Mouse (Mus musculus) forebrain, embryonic 14.5 days (tissue): ENCODE measurements around the gene Akna. TPM values are rescaled to one million over a fixed set of nuclear protein-coding genes. Genes with fewer than 3 reads are reported as not detected.

Source experiments
- ATAC-seq: fragments of 200-750 bp; cut with Nextera tagmentation; 2 replicates; pipeline ENCODE4 v1.8.0; 2017; ENCODE audit warnings: mild to moderate bottlenecking, moderate library complexity
- DNase-seq: peaks from one replicate; pipeline ENCODE4 v3.0.0-alpha.2; 2015; ENCODE audit warnings: low spot score
- H3K27ac ChIP-seq: fragments of 300-500 bp; sonication (generic); 2 replicates; pipeline ENCODE4 v1.5.1; 2014; ENCODE audit warnings: low read depth, mild to moderate bottlenecking, control low read depth, low read length, moderate library complexity
- H3K27me3 ChIP-seq: fragments of 300-500 bp; sonication (generic); replicated peaks from 2 replicates; pipeline ENCODE4 v1.6.1; 2014; ENCODE audit warnings: low read length, control low read depth, mixed read lengths; ENCODE audit not compliant: control insufficient read depth, insufficient read depth
- H3K36me3 ChIP-seq: fragments of 300-500 bp; sonication (generic); 2 replicates; pipeline ENCODE4 v1.6.1; 2014; ENCODE audit warnings: low read length, control low read depth; ENCODE audit not compliant: control insufficient read depth, insufficient read depth
- H3K4me1 ChIP-seq: fragments of 300-500 bp; sonication (generic); 2 replicates; pipeline ENCODE4 v1.6.1; 2014; ENCODE audit warnings: antibody characterized with exemption, low read length, control low read depth; ENCODE audit not compliant: control insufficient read depth, insufficient read depth
- H3K4me2 ChIP-seq: fragments of 300-500 bp; sonication (generic); 2 replicates; pipeline ENCODE4 v1.6.1; 2014; ENCODE audit warnings: mild to moderate bottlenecking, control low read depth, low read length
- H3K4me3 ChIP-seq: fragments of 300-500 bp; sonication (generic); 2 replicates; pipeline ENCODE4 v1.5.1; 2014; ENCODE audit warnings: low read depth, low read length, control low read depth
- H3K9ac ChIP-seq: fragments of 300-500 bp; sonication (generic); 2 replicates; pipeline ENCODE4 v1.6.1; 2014; ENCODE audit warnings: mild to moderate bottlenecking, low read length, control low read depth, moderate library complexity
- H3K9me3 ChIP-seq: fragments of 300-500 bp; sonication (generic); replicated peaks from 2 replicates; pipeline ENCODE4 v1.6.1; 2016; ENCODE audit warnings: low read length, control low read depth, mixed read lengths; ENCODE audit not compliant: control insufficient read depth
- WGBS: fragments of 180-500 bp; shearing (Covaris S2); extraction: QIAGEN DNeasy Blood & Tissue Kit; methylation state at CpG from one replicate; pipeline ENCODE4 v1.1.7; 2014; 5-methylcytosine and 5-hydroxymethylcytosine counted together
- polyA plus RNA-seq: library from polyadenylated mRNA; unstranded; fragments of >200 nt; fragmentation: Nextera tagmentation; extraction: Ambion mirVana; gene quantifications from 2 replicates; pipeline ENCODE4 v1.2.1, GENCODE M21; 2014

Gene Akna
- polyA plus RNA-seq, 1 experiment from 2014 or later: 5.7 TPM

DNA sequence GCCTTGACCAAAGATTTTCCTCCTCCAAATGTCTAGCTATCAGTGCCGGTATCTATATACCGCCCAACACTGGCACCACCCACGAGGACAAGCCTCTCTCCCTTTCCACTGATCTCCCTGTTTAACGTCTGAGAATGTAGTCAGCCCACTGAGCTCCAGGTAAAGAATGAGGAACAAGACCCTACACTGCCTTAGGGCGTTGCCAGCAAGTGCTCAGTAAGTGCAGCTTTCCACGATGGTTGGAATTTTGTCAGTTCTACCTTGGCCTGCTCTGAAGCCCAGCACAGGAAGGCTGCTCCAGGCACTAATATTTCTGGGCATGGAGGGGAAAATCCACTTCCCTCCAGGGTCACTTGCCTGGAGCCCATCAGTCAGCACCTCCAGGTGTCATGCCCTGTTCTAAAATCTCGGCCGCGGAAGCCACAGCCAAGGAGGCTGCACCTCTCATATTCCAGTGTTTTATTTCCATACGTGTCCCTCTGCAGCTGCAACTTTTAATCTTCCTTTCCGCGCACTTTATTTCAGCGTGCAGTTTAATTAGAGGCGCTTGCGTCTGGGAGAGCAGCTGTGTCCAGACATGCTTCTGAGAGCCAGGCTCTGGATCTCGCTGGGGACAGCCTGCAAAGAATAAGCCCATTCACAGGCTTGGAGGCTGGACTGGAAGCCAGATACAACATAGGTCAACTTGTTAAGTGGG lies 34.1 kb upstream of the Akna start:
- ATAC-seq: peak; percentile 22; the same call in 1 of the 2 replicates
- H3K27ac ChIP-seq: peak overlapping the region; percentile 23; the same call in 1 of the 2 replicates
- DNase-seq: peak; percentile 44

GRCm38 (mm10) chr4:63435402-63435801 lies 32.2 kb upstream of the Akna start:
- no peak for ATAC-seq

More for the DNA sequence above, 34.1 kb upstream of the Akna start:
- 0 out of 2 replicates have a peak, but pooled peaks cover 4% of the 10 kb centered on the region for H3K4me1 ChIP-seq
- no peaks in the 10 kb centered on the region for H3K9me3 ChIP-seq
- H3K27me3 ChIP-seq: no peaks in the 10 kb centered on the region
- no peak overlapping the region for H3K9ac ChIP-seq
- no peak overlapping the region for H3K4me3 ChIP-seq
- H3K4me2 ChIP-seq: no peak overlapping the region
- no peaks in the 10 kb centered on the region for H3K36me3 ChIP-seq
- 78% methylated on average over 16 of the region's 16 CpGs for WGBS

DNA sequence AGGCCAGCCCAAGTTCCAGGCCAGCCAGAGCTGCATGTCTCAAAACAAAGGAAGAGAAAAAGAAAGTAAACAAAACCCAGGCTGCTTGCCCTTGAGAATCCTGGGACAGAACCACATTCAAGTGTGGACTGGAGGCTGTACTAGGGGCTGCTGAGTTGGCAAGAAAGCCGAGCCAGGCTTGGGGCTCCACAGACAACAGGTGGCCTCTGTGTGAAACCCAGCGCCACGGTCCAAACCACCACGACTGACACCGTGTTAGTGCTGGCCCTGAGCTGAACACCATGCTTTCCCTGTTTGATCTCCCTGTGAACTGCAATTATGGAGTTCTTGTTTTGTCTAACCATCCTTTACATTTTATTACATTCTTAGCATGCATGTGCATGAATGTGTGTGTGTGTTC lies 27.9 kb upstream of the Akna start:
- no peaks in the 10 kb centered on the region for H3K36me3 ChIP-seq
- H3K4me3 ChIP-seq: no peak overlapping the region
- no peaks in the 10 kb centered on the region for H3K9me3 ChIP-seq
- H3K4me1 ChIP-seq: no peaks in the 10 kb centered on the region
- H3K27me3 ChIP-seq: no peaks in the 10 kb centered on the region
- H3K4me2 ChIP-seq: no peak overlapping the region
- ATAC-seq: no peak
- no peak overlapping the region for H3K27ac ChIP-seq
- no peak for DNase-seq
- 87% methylated on average over 5 of the region's 5 CpGs for WGBS
- H3K9ac ChIP-seq: no peak overlapping the region

More at GRCm38 (mm10) chr4:63435402-63435801, 32.2 kb upstream of the Akna start:
- Histone ChIP-seq H3K4me2 (no peak overlapping the region), H3K9ac (no peak overlapping the region), H3K27me3 (no peaks in the 10 kb centered on the region), H3K9me3 (no peaks in the 10 kb centered on the region), H3K27ac (no peak overlapping the region), H3K36me3 (no peaks in the 10 kb centered on the region), H3K4me3 (no peak overlapping the region), H3K4me1 (0 out of 2 replicates have a peak, but pooled peaks cover 4% of the 10 kb centered on the region)
- 87% methylated on average over 9 of the region's 9 CpGs for WGBS
- DNase-seq: no peak

DNA sequence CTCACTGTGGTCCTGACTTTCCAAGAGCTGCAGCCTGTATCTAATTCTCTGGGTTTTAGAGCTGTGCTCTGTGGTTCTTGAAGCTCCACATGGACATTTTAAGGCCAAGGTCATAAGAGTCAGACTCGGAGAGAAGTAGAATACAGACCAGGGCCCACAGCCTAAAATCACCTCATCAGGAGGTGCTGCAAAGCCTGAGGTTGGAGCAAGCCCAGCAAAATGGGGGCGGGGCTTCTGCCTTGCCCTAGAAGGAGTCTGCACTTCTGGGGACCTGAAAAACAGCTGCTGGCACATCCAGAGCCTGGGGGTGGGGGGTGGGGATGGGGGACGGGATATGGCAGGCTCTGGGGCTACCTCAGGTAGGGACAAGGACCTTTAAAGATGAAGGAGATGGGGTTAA lies 27.2 kb upstream of the Akna start:
- no peak for DNase-seq
- Histone ChIP-seq H3K4me3 (no peak overlapping the region), H3K9ac (no peak overlapping the region), H3K4me1 (no peaks in the 10 kb centered on the region), H3K4me2 (no peak overlapping the region), H3K36me3 (no peaks in the 10 kb centered on the region), H3K27ac (no peak overlapping the region), H3K9me3 (no peaks in the 10 kb centered on the region), H3K27me3 (no peaks in the 10 kb centered on the region)
- no peak for ATAC-seq
- 57% methylated on average over 3 of the region's 3 CpGs for WGBS

GRCm38 (mm10) chr4:63426308-63426707 lies 23.2 kb upstream of the Akna start:
- 88% methylated on average over 8 of the region's 8 CpGs for WGBS
- H3K9me3 ChIP-seq: no peaks in the 10 kb centered on the region
- H3K27ac ChIP-seq: no peak overlapping the region
- no peak overlapping the region for H3K4me2 ChIP-seq
- no peaks in the 10 kb centered on the region for H3K4me1 ChIP-seq
- DNase-seq: no peak
- H3K4me3 ChIP-seq: no peak overlapping the region
- no peaks in the 10 kb centered on the region for H3K36me3 ChIP-seq
- ATAC-seq: no peak
- H3K27me3 ChIP-seq: no peaks in the 10 kb centered on the region
- no peak overlapping the region for H3K9ac ChIP-seq

DNA sequence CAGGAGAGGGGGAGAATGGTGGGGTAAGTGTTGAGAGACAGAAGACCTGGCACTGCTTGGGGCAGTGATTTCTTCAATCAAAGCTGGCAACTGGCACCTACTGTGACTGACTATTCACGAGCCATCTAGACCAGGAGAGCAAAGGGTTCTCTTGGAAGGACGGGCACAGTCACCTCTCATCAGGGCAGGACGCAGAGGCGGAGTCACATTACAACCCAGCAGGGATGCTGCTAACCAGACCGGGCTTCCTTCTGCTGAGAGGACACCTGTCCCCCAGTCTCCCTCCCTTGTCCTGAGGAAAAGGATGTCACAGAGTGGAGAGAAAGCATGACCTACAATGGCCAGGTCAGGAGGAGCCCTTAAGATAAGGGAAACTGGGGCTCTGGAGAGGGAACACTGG lies 20.7 kb upstream of the Akna start:
- Histone ChIP-seq H3K9me3 (no peaks in the 10 kb centered on the region), H3K9ac (no peak overlapping the region), H3K4me1 (no peaks in the 10 kb centered on the region), H3K4me3 (no peak overlapping the region), H3K36me3 (no peaks in the 10 kb centered on the region), H3K27ac (no peak overlapping the region), H3K27me3 (no peaks in the 10 kb centered on the region), H3K4me2 (no peak overlapping the region)
- 31% methylated on average over 5 of the region's 5 CpGs for WGBS
- DNase-seq: no peak
- no peak for ATAC-seq

GRCm38 (mm10) chr4:63423231-63423630 lies 20.1 kb upstream of the Akna start:
- DNase-seq: no peak
- Histone ChIP-seq H3K4me3 (no peak overlapping the region), H3K27ac (no peak overlapping the region), H3K4me2 (no peak overlapping the region), H3K27me3 (no peaks in the 10 kb centered on the region), H3K9me3 (no peaks in the 10 kb centered on the region), H3K4me1 (no peaks in the 10 kb centered on the region), H3K36me3 (no peaks in the 10 kb centered on the region), H3K9ac (no peak overlapping the region)
- ATAC-seq: no peak
- WGBS: 79% methylated on average over 1 of the region's 1 CpGs

DNA sequence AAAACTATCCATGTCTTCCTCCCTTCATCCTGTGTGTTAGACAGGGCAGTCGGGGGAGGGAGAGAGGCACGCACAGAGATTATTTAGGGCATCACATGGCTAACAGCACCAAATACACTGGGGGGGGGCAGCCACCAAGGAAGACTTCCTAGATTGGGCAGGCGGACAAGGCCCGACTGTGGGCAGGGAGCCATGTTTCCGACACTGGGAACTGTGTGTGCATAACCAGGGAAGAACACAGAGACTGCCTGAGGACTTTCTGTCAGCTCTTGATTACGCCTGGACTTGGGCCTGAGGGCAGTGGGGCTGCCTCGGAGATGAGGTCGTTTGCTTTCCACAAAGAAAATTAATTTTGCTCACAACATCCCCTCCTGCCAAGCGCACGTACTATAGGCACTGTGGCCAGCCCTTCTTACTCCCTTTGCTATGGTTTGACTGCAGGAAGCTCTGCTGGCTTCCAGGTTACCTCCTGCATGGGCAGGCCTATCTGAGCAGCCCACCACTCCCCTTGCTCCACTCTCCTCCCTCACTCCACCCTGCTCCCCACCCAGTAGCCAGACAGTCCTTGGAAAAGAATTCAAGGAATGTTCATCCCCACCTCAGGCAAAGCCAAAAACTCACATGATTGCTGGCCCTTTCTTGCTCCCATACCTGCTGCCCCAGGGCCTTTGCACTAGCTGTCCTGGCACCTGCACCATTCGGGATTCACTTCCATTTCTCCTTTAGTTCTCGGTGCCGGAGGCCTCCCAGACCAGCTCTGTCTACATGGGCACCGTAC lies 17.2 kb upstream of the Akna start:
- no peak overlapping the region for H3K4me3 ChIP-seq
- H3K9me3 ChIP-seq: no peaks in the 10 kb centered on the region
- no peak overlapping the region for H3K27ac ChIP-seq
- DNase-seq (peak; percentile 64), ATAC-seq (peak; percentile 16)
- H3K27me3 ChIP-seq: no peaks in the 10 kb centered on the region
- WGBS: 56% methylated on average over 14 of the region's 14 CpGs
- no peaks in the 10 kb centered on the region for H3K4me1 ChIP-seq
- H3K4me2 ChIP-seq: no peak overlapping the region
- H3K9ac ChIP-seq: no peak overlapping the region
- H3K36me3 ChIP-seq: no peaks in the 10 kb centered on the region

- Histone ChIP-seq H3K4me3 (no peak overlapping the region), H3K4me1 (no peaks in the 10 kb centered on the region), H3K36me3 (no peaks in the 10 kb centered on the region), H3K27ac (no peak overlapping the region), H3K27me3 (no peaks in the 10 kb centered on the region), H3K9me3 (no peaks in the 10 kb centered on the region), H3K4me2 (no peak overlapping the region), H3K9ac (no peak overlapping the region)
- no peak for DNase-seq
- no peak for ATAC-seq
- 81% methylated on average over 11 of the region's 11 CpGs for WGBS
These were observed 15.1 kb upstream of the Akna start for GRCm38 (mm10) chr4:63418270-63418669.
